Mouse (Mus musculus) MEL (cell line): ENCODE data around the gene Ppard. TPM values are rescaled to one million over a fixed set of nuclear protein-coding genes. Genes with fewer than 3 reads are reported as not detected.

Source experiments
- DNase-seq: peaks from one replicate; pipeline ENCODE4 v3.0.0; 2011; ENCODE audit warnings: low read depth, low spot score
- H3K27ac ChIP-seq: 2 replicates; pipeline ENCODE4 v1.5.1; 2012; ENCODE audit warnings: low read depth, mild to moderate bottlenecking, control low read depth, low read length, moderate library complexity; ENCODE audit not compliant: control insufficient read depth
- H3K27me3 ChIP-seq, 2 experiments: fragments of 150-350 bp in 1 of 2; sonication (generic) in 1 of 2; 2 replicates each; pipeline ENCODE4 v1.6.1; 2012; ENCODE audit warnings: low read length in 2 of 2, mild to moderate bottlenecking in 2 of 2, improper control_type of control experiment in 1 of 2, moderate library complexity in 1 of 2; ENCODE audit not compliant: insufficient read depth in 2 of 2, control insufficient read depth in 1 of 2
- H3K36me3 ChIP-seq, 2 experiments: 2 replicates each; pipeline ENCODE4 v1.6.1; 2012 to 2014; ENCODE audit warnings: low read length in 2 of 2, improper control_type of control experiment in 1 of 2, inconsistent platforms in 1 of 2, mild to moderate bottlenecking in 1 of 2; ENCODE audit not compliant: insufficient read depth in 2 of 2, control insufficient read depth in 1 of 2
- H3K4me1 ChIP-seq, 2 experiments: fragments of 150-350 bp in 1 of 2; sonication (generic) in 1 of 2; 2 replicates each; pipeline ENCODE4 v1.6.1; 2012; ENCODE audit warnings: low read length in 2 of 2, improper control_type of control experiment in 1 of 2, mild to moderate bottlenecking in 1 of 2; ENCODE audit not compliant: insufficient read depth in 2 of 2, control insufficient read depth in 1 of 2
- H3K4me3 ChIP-seq, 2 experiments: fragments of 150-350 bp in 1 of 2; sonication (generic) in 1 of 2; 2 replicates each; pipeline ENCODE4 v1.5.1; 2012; ENCODE audit warnings: low read depth in 2 of 2, low read length in 2 of 2, mild to moderate bottlenecking in 2 of 2, moderate library complexity in 2 of 2, control low read depth in 1 of 2, improper control_type of control experiment in 1 of 2; ENCODE audit not compliant: control insufficient read depth in 1 of 2, insufficient read depth in 1 of 2
- H3K79me2 ChIP-seq: 2 replicates; pipeline ENCODE4 v1.6.1; 2012; ENCODE audit warnings: mild to moderate bottlenecking, low read length, moderate library complexity; ENCODE audit not compliant: control insufficient read depth, poor library complexity, insufficient read depth
- H3K9ac ChIP-seq: 2 replicates; pipeline ENCODE4 v1.6.1; 2012; ENCODE audit warnings: low read depth, mild to moderate bottlenecking, control low read depth, low read length, moderate library complexity; ENCODE audit not compliant: control insufficient read depth, poor library complexity, severe bottlenecking
- H3K9me3 ChIP-seq: fragments of 150-350 bp; sonication (generic); replicated peaks from 2 replicates; pipeline ENCODE4 v1.6.1; 2012; ENCODE audit warnings: mild to moderate bottlenecking, low read length, improper control_type of control experiment, moderate library complexity; ENCODE audit not compliant: insufficient read depth
- CHD1 ChIP-seq: IDR thresholded peaks from 2 replicates; pipeline ENCODE4 v1.6.1; 2012; ENCODE audit warnings: low read depth, mild to moderate bottlenecking, inconsistent platforms, low read length, improper control_type of control experiment
- CHD2 ChIP-seq: IDR thresholded peaks from 2 replicates; pipeline ENCODE4 v1.6.1; 2011; ENCODE audit warnings: low read length, improper control_type of control experiment
- CTCF ChIP-seq, 3 experiments: IDR thresholded peaks in 2 of 3; conservative IDR thresholded peaks in 1 of 3; 2 replicates each; pipeline ENCODE4 v1.5.1; 2011 to 2012; ENCODE audit warnings: low read length in 3 of 3, low read depth in 2 of 3, mild to moderate bottlenecking in 2 of 3, improper control_type of control experiment in 1 of 3, inconsistent platforms in 1 of 3, mixed read lengths in 1 of 3, moderate library complexity in 1 of 3; ENCODE audit not compliant: control insufficient read depth in 1 of 3, insufficient read depth in 1 of 3, poor library complexity in 1 of 3, severe bottlenecking in 1 of 3
- ELF1 ChIP-seq: IDR thresholded peaks from 2 replicates; pipeline ENCODE4 v1.6.1; 2014; ENCODE audit warnings: low read depth, mild to moderate bottlenecking, inconsistent platforms, low read length, improper control_type of control experiment, moderate library complexity
- ETS1 ChIP-seq: IDR thresholded peaks from 2 replicates; pipeline ENCODE4 v1.6.1; 2012; ENCODE audit warnings: low read depth, mild to moderate bottlenecking, inconsistent platforms, low read length, improper control_type of control experiment, moderate library complexity
- GABPA ChIP-seq: IDR thresholded peaks from 2 replicates; pipeline ENCODE4 v1.6.1; 2012; ENCODE audit warnings: low read depth, mild to moderate bottlenecking, inconsistent platforms, low read length, improper control_type of control experiment, moderate library complexity
- GATA1 ChIP-seq: IDR thresholded peaks from 2 replicates; pipeline ENCODE4 v1.6.1; 2011; ENCODE audit warnings: low read depth, low read length, improper control_type of control experiment
- JUND ChIP-seq: IDR thresholded peaks from 2 replicates; pipeline ENCODE4 v1.6.1; 2011; ENCODE audit warnings: low read depth, mild to moderate bottlenecking, improper control_type of control experiment, low read length
- MEF2A ChIP-seq: IDR thresholded peaks from 2 replicates; pipeline ENCODE4 v1.6.1; 2014; ENCODE audit warnings: low read depth, mild to moderate bottlenecking, inconsistent platforms, low read length, improper control_type of control experiment; ENCODE audit not compliant: poor library complexity, insufficient replicate concordance, severe bottlenecking; ENCODE audit errors: extremely low read depth
- NELFE ChIP-seq: IDR thresholded peaks from 2 replicates; pipeline ENCODE4 v1.6.1; 2011; ENCODE audit warnings: low read depth, low read length, improper control_type of control experiment
- POLR2AphosphoS2 ChIP-seq: IDR thresholded peaks from 2 replicates; pipeline ENCODE4 v1.6.1; 2011; ENCODE audit warnings: low read length, improper control_type of control experiment
- POLR2AphosphoS5 ChIP-seq: IDR thresholded peaks from 2 replicates; pipeline ENCODE4 v1.6.1; 2012; ENCODE audit warnings: low read depth, borderline replicate concordance, mild to moderate bottlenecking, inconsistent platforms, low read length, moderate library complexity, mixed read lengths
- RAD21 ChIP-seq: IDR thresholded peaks from 2 replicates; pipeline ENCODE4 v1.6.1; 2011; ENCODE audit warnings: mild to moderate bottlenecking, low read depth, low read length, improper control_type of control experiment
- RCOR1 ChIP-seq: IDR thresholded peaks from 2 replicates; pipeline ENCODE4 v1.6.1; 2012; ENCODE audit warnings: low read depth, mild to moderate bottlenecking, inconsistent platforms, low read length, improper control_type of control experiment
- SIN3A ChIP-seq: IDR thresholded peaks from 2 replicates; pipeline ENCODE4 v1.6.1; 2012; ENCODE audit warnings: low read length, improper control_type of control experiment, inconsistent platforms
- SMC3 ChIP-seq: IDR thresholded peaks from 2 replicates; pipeline ENCODE4 v1.6.1; 2011; ENCODE audit warnings: low read depth, low read length, improper control_type of control experiment
- TCF12 ChIP-seq: IDR thresholded peaks from 2 replicates; pipeline ENCODE4 v1.6.1; 2014; ENCODE audit warnings: low read depth, mild to moderate bottlenecking, inconsistent platforms, low read length, improper control_type of control experiment, moderate library complexity
- ZC3H11A ChIP-seq: IDR thresholded peaks from 2 replicates; pipeline ENCODE4 v1.6.1; 2012; ENCODE audit warnings: low read depth, mild to moderate bottlenecking, inconsistent platforms, low read length, improper control_type of control experiment
- ZKSCAN1 ChIP-seq: IDR thresholded peaks from 2 replicates; pipeline ENCODE4 v1.6.1; 2012; ENCODE audit warnings: low read depth, mild to moderate bottlenecking, inconsistent platforms, low read length, improper control_type of control experiment, moderate library complexity
- ZNF384 ChIP-seq: IDR thresholded peaks from 2 replicates; pipeline ENCODE4 v1.6.1; 2012; ENCODE audit warnings: low read depth, mild to moderate bottlenecking, inconsistent platforms, low read length, improper control_type of control experiment
- polyA plus RNA-seq, 2 experiments: library from polyadenylated mRNA; stranded (reverse) in 1 of 2; unstranded in 1 of 2; fragments of >175 nt in 1 of 2; fragments of >200 nt in 1 of 2; gene quantifications; 2 replicates each; pipeline versions ENCODE4 v1.2.1 to v1.2.4; 2012; ENCODE audit warnings: low replicate concordance in 2 of 2, low read depth in 1 of 2; ENCODE audit not compliant: insufficient read length in 2 of 2, insufficient read depth in 1 of 2, missing spikeins in 1 of 2
- total RNA-seq: library from RNA; depleted of rRNA; stranded (reverse); fragments of 300-350 nt; gene quantifications from 2 replicates; pipeline ENCODE4 v1.2.3, GENCODE M21; 2012

Gene Ppard
- total and polyA plus RNA-seq, 3 experiments, result 3.5 to 12.7 TPM; not detected in 1

DNA sequence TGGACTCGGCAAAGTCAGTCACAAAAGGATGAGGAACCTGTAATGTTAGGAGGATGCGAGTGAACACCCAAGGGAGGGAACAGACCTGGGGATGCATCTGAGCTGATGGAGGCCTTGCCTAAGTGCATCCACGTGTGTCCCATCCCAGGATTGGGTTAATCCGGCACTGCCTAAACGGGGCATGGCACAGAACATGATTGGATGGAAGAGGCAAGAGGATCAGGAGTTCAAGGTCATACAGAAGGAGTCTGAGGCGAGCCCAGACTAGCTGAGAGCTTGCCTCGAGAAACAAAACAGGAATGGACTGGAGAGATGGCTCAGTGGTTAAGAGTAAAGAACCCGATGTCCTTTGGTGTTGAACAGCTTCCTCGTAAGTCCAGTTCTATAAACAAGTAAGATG is 20.1 kb upstream of the Ppard start:
- TF ChIP-seq ZC3H11A (no peak), RCOR1 (0 out of 2 replicates have a peak, but pooled peaks have one; percentile 5)
- peaks cover 35% of the 10 kb centered on the region for H3K79me2 ChIP-seq
- no peaks in the 10 kb centered on the region for H3K9me3 ChIP-seq
- peak overlapping the region; percentile 84 for H3K27ac ChIP-seq
- H3K27me3 ChIP-seq, result no peaks in the 10 kb centered on the region
- peaks cover 1 to 14% of the 10 kb centered on the region in 2 experiments; a peak in 3 of 4 replicates for H3K36me3 ChIP-seq
- no peak for DNase-seq
- peaks cover 3 to 20% of the 10 kb centered on the region in 2 experiments for H3K4me1 ChIP-seq
- H3K4me3 ChIP-seq, result no peak overlapping the region
- H3K9ac ChIP-seq, result no peak overlapping the region

- TF ChIP-seq ELF1 (no peak), JUND (no peak), GABPA (no peak), POLR2AphosphoS2 (no peak), TCF12 (no peak), CHD1 (no peak), CHD2 (no peak), ETS1 (no peak), GATA1 (no peak), ZNF384 (0 out of 2 replicates have a peak, but pooled peaks have one; percentile 7), RAD21 (peak; percentile 2; the same call in 1 of the 2 replicates), SMC3 (peak; percentile 35), SIN3A (no peak), NELFE (no peak), ZKSCAN1 (no peak), POLR2AphosphoS5 (no peak), CTCF (IDR thresholded peaks at IDR 0.05 in 2 of 3, conservative IDR thresholded peaks at IDR 0.05 in 1 of 3; ENCODE audit: control insufficient read depth in 1 of 3, insufficient read depth in 1 of 3, low read depth in 2 of 3, low read length in 3 of 3, poor library complexity in 1 of 3, severe bottlenecking in 1 of 3) (peak; percentile 68 to 76 (median 75)), MEF2A (no peak)
- TF ChIP-seq, all 39 proteins: peak for 4
Observed at GRCm38 (mm10) chr17:28213236-28213635, 19.3 kb upstream of the Ppard start.

More at GRCm38 (mm10) chr17:28213236-28213635, 19.3 kb upstream of the Ppard start:
- Histone ChIP-seq H3K4me3 (no peak overlapping the region), H3K27me3 (no peaks in the 10 kb centered on the region), H3K9ac (no peak overlapping the region), H3K9me3 (no peaks in the 10 kb centered on the region), H3K36me3 (peaks cover 1 to 14% of the 10 kb centered on the region in 2 experiments; a peak in 3 of 4 replicates), H3K79me2 (peaks cover 29% of the 10 kb centered on the region), H3K27ac (no peak overlapping the region), H3K4me1 (peaks cover 3 to 20% of the 10 kb centered on the region in 2 experiments)
- peak; percentile 69 for DNase-seq
